Mouse (Mus musculus): ENCODE measurements at regions not wholly inside any gene's neighbourhood (a gene's known extent, or its start where the extent isn't known, plus 50 kb on each side); places are given as distances from the start of the nearest gene placed in this dataset.

DNA sequence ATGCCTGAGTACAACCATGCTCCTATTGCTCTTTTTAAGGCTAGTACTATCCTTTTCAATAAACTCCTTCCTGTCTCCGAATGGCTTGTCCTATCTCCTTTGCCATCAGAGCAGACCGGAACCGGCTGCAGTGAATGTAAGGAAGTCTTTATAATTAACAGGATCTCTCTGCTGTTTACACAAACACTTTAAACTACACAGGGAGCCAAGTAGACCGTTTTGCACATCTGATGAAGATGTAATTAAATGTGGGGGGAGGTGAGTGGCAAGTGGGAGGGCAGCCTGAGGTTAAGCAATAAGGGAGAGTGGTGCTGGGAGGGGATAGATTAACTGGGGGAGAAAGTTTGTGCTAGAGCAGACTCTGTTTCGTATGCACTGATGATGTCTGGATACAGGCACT lies 561.9 kb downstream of the Dhx35 start:
- no peak for DNase-seq (ENCODE audit: low spot score)

DNA sequence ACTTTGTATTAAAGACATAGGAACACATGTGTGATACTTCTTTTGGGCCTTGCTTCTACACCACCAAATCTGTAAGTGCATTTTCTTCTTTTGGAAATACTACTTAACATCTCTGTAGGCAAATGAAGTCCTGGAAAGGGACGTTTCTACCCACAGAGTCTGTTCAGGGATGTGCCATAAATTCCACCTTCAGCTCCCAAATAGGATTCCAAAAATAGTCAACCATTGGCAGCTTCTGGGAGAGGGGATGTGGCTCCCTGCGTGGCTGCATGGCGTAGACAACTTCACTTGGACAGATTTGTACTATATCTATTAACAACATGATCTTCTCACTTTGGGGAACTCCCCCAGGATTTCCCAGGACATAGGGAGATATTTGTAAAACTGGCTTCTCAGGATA lies 566.8 kb downstream of the Dhx35 start:
- DNase-seq (ENCODE audit: low spot score): no peak

DNA sequence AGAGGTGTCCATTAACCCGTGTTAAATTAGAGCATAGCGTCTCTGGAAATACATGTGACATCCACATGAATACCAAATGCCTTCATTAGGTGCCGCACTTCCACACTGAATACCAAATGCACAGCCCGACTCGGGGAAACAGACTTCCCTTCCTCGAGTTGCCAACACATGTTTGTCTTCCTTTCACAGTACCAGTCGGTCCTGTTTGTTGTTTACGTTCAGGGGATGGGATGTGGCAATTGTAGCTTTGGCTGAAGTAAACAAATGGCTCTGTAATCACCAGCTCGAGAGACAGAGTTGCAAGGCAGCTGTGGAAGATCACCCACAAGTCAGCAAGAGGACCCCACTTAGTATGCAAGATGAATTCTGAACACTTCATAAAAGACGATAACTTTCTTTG lies 598.3 kb downstream of the Dhx35 start:
- DNase-seq (ENCODE audit: low spot score): no peak

DNA sequence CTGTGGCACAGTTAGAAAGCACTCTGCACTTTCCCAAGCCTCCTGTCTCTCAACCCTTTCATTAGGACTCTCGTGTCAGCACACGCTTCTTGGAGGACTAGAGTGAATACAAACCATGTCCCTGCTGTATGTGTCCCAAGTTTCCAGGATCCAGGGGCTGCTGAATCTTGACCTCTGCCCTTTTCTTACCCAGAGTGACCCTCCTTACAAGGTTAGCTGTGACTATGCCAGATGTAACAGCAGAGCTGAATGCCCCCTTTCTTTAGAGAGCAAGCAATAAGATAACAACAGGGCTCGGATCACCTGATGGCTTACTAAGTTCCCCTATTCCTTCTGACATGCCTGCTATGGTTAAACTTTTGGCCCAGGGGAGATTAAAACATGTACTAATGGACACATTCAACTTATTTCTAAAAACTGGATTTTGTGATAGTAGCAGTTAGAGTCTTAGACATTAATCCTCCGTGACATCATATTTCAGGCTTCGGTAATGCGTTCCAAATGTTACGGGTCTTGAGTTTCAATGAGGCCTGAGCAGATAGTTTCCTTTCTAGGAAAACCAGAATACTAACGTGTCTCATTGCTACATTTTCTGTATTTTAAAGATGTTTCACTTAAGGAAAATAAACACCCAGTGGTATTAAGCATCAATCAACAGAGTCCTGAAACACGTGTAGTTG lies 607.0 kb downstream of the Dhx35 start:
- DNase-seq (ENCODE audit: low spot score): no peak

DNA sequence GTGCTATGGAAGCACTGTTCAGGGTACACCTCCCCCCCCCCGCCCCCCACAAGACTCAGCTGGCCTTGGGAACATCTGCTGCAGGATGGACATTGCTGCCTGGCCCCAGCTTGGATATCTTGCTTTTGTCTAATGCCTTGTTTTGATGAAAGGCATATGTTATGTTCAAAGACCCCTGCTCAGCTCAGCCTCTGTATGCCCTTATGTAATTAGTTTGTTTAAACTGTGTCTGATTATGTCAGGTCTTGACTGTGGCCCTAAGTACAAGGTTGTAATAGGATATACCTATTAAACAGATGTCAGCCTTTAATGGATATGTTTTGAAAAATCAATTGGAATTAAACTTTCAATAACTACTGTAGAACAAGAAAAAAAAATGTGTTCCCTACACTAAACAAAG lies 610.3 kb downstream of the Dhx35 start:
- no peak for DNase-seq (ENCODE audit: low spot score)

DNA sequence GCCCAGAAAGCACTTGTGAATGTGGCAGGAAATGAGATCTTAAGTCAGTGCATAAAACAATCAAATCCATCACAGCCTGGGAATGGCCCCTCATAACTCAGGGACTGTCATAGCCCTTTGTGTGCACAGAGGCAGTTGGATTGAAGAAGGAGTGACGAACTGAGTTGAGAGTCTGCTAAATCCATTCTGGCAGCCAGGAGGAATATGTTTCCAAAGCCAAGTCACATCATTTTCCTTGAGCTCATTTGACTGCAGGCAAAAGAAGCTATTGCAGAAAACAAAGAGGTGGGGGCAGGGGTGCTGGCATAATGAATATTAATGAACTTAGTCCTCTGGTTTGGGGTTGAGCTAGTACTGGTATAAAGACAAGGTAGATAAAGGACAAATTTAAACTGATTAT lies 620.0 kb downstream of the Dhx35 start:
- no peak for DNase-seq (ENCODE audit: low spot score)

DNA sequence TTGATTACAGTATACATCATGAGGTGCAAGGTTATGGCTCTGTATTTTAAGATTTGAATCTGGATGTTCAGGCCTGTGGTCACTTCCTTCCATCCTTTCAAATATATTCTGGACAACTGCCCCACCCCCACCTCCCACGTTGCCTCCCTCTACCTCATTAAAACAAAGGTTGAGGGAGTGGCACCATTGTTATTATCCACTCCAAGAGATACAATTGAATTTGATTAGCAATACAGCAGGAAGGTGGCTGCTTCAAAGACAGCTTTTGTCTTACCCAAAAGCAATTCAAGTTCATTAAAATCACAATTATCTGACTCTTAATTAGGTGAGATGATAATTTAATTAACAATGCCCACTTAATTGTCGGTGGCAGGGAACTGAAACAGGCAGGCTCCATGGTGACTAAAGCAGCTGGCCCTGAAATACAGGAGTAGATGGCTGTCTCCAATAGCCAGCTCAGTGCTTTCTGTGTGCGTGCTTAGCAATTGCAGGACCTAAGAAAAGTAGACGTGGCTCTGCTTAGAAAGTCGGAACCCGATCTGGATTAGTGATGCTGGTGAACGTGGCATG lies 623.8 kb downstream of the Dhx35 start:
- no peak for DNase-seq (ENCODE audit: low spot score)

DNA sequence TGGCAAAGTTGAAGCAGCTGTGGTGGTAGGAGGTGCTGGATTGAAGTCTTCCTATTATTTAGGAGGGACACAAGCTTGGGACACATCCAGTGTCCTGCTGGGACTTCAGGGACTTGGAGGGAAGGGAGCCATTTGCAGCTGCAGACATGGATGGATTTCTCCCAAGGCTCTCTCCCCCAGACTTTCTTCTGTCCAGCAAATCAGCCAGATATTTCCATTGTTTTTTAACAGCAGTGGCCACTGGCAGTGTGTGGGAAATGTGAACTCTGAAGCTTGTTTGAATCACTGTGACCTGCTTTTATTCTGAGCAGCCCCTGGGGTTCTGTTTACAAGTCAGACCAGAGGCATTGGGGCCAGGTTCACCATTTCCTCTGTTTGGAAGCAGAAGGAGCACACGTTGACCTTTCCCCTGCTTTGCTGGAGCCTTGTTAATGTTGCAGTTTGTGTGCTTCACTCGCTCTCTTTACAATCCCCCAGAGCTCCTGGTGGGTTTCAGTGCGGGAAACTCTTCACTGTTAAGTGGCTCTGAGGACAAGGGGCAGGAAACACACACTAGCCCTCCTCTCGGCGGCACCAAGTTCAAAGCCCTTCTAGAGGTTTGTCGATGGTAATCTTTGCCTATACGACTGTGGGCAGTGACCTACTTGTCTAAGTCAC lies 627.8 kb downstream of the Dhx35 start:
- no peak for DNase-seq (ENCODE audit: low spot score)

DNA sequence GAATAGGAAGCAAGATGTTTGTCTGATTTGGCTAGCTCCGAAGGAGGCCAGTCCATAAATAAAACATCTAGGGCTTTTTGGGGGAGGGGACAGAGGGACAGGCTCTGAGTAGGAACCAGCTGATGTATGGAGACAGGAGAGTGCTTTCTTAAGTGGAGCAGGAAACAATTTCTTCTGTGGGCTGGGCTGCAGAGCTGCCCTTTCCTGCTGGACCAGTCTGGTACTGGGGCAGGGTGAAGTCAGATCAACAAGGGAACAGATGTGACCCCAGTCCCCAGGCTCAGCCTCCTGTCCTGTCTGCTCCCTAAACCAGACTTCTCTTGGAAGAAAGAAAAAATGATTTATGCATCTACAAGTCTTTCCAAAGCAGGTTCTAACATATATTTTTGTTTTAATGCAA lies 633.6 kb downstream of the Dhx35 start:
- DNase-seq (ENCODE audit: low spot score): no peak

DNA sequence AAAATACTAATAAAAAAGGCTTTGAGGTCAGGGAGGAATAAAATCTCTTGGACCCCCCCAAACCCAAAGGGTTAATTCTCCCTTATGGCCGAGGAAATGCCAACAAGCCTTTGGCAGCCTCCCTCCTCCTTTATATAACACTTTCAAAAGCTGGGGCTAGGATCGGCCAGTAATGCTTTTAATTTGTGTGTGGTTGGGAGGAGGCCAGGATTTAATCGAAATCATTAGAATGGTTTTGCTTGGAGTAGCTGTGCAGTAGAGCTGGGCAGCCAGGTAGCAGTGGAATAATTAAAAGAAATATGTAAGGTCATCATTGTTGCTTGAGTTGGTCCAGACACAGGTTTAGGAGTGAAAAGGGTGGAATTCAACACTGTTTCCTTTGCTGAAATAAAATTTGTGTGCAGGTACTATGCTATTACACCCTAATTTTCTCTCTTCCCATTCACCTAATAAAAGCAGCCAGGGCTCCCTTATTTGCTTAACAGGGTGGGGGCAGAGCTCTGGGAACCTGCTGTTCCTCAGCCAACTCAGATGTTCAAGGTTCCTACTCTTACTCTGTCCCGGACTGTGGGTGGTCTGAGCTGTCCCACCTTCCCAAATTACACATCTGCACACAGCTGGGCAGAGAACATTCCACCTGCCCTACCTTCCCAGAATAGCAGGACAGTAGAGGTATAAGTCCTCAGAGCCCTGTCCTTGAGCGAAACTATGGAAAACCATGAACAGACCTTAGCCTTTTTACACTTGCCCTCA lies 636.1 kb downstream of the Dhx35 start:
- DNase-seq (ENCODE audit: low spot score): no peak

DNA sequence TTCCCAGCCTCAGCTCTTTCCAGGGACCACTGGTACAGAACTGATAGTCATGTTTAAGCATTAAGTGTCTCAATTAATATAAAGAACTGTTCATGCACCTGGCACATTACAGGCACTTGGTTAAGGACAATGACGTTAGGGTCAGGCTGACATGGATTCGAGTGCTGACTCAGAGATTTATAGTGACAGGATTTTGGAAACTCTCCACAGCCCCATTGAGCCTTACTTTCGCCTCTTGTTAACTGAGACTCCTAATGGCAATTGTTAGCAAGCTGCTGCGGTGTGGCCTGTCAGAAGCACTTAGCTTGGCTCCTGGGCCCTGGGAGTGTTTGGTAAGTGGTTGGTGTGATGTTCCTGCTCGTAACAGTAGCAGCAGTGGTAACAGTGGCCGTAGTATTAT lies 644.4 kb downstream of the Dhx35 start:
- DNase-seq (ENCODE audit: low spot score): no peak

DNA sequence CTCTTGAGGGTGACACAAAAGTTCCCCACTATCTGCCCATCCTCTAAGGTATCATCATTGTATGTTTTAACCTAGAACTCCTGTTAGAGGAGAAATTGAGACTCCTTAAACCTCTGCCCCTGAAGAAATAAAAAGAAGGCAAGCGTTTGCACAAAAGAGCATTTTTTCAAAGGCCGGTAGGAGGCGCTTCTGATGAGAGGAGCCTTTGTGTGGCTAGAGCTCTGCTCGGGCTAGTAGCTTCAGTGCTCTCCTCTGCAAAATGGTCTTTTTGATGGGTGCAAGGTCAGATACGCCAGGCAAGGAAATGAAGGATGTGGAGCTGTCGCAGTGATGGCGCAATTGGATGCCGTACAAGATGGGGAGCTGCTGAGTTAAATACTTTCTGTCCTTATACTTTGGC lies 649.0 kb downstream of the Dhx35 start:
- no peak for DNase-seq (ENCODE audit: low spot score)

DNA sequence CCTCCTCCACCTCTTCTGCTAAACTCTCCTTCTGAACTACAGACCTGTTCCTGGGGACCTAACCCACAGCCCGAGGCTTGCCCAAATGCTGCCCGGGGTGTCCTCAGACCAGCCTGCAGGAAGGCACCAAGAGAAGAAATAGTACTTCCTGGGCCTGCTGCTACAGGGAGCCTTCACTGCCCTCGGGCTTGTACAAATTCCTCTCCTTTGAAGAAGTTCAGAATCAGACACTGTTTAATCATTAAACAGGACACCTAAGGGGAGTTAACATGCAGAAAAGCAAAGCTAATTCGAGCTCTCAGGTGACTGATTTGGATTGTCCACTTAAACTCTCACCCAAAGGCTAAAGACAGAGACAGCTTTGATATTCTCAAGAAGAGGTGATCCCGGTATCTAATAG lies 651.8 kb downstream of the Dhx35 start:
- no peak for DNase-seq (ENCODE audit: low spot score)

DNA sequence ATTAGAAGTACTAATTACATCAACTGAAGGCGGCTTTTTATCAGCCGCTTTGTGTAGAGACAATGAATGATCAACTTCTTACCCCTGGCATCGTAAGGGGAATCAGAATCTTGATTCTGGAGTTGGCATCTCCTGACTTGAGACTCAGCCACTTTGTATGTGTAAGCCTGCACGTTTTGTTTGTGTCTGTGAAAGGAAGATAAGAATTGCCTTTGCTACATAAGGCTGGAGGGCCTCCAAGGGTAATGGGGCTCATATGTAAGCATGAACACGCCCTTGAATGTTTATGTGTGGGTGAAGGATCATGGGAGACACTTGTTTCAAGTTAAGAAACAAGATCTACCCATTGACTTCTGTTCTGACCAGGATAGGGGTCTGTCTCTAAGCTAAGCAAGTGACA lies 652.3 kb downstream of the Dhx35 start:
- DNase-seq (ENCODE audit: low spot score): no peak

DNA sequence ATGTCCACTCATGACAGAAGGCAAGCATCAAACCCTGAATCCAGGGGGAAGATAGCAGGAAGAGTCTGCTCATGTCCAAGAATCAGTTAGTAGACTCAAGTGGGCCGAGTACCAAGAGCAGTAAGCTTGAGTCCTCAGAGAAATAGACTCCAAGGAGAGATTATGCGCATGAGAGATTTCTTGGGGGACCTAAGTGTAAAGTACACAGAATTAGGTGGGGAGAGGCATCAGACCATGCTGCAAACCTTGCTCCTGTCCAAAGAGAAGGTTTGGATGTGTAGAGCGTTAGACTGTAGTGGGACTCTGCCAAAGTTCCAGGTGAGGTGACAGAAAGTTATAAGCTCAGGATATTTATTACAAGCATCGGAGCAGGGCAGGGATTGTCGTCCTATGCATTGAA lies 654.4 kb downstream of the Dhx35 start:
- DNase-seq (ENCODE audit: low spot score): no peak

DNA sequence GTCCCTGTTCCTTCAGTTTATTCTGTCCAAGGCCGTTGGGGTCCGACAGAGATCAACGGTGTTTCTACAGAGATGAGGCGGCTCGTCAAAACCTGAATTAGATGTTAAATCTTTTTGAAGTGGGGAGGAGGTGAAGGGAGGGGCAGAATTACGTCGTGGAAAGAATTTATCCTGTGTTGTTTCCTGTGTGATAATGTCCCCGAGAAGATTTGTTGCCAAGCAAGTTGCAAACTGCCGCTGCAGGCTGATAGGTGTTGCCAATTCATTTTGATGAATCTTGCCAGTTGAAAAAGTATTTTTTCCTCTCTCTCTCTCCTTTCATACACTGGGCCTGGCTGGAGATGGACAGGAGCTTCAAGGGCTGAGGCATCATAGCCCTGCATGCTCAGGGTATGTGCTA lies 656.8 kb downstream of the Dhx35 start:
- DNase-seq (ENCODE audit: low spot score): no peak

DNA sequence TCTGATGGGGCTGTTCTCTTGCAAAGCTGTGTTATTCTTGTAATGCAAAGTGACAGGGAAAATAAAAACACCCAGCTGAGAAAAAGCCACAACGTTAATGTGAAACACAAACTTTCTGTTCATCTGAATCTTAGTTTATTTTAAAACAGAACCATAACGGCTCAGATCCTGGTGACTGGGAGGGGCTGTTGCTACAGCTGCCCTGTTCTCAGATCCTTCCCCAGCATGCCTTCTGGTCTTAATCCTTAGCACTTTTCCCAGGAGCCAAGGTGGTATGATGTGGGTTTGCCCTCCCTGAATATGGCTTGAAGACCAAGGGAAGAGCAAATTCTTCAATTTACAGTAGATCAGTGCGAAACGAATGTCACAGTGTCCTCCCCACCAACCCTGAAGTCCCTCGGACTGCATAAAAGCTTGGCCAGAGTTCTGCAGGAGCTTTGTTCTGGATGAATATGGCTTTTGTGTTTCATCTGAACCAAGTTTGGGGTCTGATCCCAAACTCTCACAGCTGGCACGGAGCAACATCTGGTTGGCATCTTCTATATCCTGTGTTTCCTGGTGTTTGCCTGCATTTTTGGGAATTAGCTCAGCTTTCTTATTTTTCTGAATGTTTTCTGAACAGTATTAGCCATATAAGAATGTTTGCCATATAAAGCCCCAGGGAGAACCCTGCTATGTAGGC lies 686.9 kb downstream of the Dhx35 start:
- no peak for DNase-seq (ENCODE audit: low spot score)

DNA sequence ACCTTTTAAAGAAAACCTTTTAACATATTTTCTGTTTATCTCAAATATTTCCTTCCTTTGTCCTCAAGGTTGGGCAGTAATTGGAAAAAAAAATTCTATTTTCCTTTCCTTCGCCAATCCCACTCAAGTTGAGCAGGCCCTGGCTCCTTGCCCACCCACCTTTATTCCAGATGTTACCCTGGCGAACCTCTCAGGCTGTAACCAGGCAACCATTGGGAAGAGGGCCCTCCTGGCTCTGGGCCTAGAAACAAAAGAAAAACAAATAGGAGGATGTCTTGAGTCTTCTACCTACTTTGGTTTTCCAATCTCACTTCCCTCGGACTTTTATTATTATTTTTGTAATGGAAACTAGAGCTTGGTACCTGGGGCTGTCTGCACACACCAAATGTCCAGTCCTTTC lies 696.5 kb downstream of the Dhx35 start:
- DNase-seq (ENCODE audit: low spot score): no peak

DNA sequence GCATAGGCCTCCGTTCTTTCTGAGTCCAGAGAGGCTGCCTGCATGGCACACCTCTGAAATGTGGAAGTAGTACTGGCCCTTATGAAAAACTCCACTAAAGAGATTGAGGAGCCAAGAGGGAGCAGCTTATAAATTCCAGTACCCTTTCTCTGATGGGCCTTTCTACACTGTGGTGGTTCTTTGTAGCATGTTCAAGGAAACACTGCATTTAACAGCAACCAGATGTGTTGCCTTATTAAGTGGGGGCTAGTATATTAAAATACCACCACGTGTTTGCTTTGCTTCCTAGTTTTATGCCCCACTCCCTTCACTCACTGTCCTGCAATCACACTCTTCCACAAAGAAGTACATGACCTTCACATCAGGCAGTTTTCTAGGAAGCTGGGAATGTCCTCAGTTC lies 704.1 kb downstream of the Dhx35 start:
- DNase-seq (ENCODE audit: low spot score): no peak

DNA sequence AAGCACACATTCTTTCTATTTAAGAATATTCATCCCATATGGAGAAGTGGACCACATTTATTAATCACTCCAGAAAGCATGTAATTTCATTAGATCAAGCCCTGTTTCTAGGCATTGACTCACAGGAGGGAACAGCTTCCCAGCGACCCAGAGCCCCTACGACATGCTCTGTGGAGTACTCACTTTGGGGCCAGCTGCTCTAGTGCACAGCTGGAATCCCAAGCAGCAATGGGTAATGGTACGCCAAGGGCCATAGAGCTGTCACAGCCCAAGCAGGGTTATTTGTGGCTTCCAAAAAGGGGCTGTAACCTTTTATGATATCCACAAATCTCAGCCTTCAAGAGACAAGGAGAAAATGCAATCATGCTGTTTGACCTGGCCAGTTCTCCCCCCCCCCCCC lies 706.4 kb downstream of the Dhx35 start:
- no peak for DNase-seq (ENCODE audit: low spot score)

DNA sequence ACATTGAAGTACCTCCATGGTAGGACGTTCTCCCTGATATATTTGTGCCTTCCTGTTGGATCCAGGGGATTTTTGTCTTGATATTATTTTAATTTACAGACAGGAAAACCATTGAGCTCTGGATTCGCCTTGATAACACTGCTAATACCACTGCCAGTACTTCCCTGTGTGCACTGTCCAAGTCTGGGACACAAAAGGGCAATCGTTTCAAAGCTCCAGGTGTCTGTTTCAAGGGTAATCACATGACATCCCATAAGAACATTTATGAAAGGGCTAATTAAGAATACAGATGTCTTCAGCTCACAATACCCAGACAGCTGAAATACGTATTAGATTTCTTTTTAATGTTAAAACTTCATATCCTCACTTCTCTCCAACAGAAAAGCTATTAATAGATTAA lies 724.5 kb downstream of the Dhx35 start:
- no peak for DNase-seq (ENCODE audit: low spot score)

DNA sequence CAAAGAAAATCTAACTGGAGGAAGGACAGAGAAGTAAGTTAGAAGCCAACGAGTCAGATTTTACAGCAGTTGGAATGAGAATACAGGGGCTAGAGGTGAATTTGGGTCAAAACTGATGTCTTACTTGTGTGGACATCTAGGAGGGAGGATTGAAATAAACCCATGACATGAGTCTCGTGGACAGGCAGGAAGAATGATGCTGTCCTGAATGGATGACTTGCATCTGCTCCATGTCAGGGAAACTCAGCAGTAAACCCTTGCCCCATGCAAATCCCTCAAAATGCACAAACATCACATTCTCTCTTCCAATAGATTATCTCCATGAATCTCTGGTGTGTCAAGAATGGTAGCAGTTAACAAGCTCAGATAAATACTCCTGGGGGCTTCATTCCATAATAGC lies 729.1 kb downstream of the Dhx35 start:
- no peak for DNase-seq (ENCODE audit: low spot score)

Measured in urinary bladder, adult 2 months (tissue).